Mouse (Mus musculus): ENCODE measurements around the gene Tmem245. TPM values are rescaled to one million over a fixed set of nuclear protein-coding genes. Genes with fewer than 3 reads are reported as not detected.

Tmem245 gene
- 19.0 TPM for polyA plus RNA-seq (2017; shearing (Covaris generic))

DNA sequence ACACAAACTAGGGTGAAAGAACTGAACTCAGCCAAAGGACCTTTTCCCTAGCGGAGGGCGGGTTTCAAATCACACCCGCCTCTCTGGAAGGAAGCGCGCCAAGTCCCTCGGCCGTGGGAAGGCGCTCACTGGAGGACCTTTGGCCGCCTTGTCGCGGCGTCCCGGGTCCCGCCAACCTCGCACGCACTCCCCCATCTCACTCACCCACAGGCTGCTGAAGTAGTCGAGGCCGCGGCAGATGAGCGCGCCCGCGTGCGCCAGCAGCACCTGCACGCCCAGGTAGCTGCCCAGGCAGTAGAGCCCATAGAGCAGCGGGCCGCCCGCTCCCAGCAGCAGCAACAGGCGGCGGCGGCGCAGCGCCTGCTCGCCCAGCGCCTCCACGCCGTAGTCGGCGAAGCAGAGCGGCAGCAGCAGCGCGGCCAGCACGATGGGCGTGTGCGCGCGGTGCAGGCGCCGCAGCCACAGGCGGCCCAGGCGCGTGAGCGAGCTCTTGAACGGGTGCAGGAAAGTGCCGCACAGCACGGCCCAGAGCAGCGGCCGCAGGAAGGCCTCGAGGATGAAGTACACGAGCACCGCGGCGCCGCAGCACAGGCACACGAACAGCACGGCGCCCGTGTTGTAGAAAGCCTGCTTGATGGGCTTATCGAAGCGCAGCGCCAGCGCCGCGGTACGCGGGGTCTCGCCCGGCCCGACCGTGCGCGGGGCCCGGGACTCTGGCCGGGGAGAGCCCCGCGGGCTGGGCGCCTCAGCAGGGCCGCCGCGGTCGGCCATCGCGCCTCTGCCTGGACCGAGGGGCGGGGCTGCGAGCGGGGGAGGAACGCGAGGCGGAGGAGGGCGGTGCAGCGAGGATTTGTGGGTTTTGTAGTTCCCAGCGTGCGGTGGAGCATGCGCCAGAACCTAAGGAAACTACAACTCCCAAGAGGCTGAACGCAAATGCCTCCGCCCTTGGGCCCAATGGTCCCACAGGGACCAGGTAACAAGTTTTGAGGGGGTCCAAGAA, at the start of gene Tmem245:
Tmem245 (minus strand) TSS at position 797 of the 1,000 bp plus-strand sequence.

DNA sequence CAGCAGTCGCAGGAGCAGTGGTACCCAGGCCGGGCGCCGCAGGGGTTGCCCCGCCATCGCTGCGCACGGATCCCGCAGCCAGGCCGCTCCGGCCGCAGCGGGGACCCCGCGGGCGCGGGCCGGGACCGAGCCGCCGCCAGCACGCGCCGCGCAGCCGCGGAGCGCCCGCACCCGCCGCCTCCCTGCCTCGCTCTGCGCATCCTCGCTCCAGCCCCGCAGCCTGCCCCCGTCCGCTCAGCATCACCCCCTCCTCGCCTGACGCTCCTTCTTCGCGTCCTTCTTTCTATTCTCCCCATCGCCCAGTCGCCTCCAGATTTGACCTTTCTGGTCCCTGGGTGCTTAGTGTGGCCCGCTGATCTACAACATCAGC, 43.0 kb upstream of the Tmem245 start, which contains the start of gene Frrs1l:
Frrs1l (minus strand) TSS at position 177 of the 370 bp plus-strand sequence.

DNA sequence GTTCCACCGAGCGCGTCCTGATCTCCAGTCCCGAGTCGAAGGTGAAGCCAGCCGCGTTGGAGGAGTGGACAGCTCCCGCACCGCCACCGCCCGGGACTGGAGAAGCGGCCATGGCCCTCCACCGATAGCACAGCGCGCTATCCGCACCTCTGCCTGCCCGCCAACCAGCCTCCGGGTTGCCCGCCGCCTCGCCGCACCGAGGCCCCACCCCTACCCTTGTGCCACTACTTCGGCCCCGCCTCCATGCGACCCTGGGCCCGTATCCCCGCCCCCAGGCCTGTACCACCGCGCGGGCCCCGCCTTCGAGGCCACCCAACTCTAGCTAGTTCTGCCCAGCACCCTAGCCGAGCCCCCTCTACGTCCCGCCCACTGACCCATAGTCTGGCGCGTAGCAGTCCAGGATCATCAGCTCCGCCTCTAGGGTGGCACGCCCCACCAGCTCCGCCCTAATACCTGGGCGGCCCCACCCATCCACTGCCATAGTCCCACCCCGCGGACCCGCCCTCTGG, 82.2 kb downstream of the Tmem245 start, which contains the start of gene Ctnnal1:
Ctnnal1 (minus strand) TSS at position 186 of the 509 bp plus-strand sequence.

Other genes with a start within 250 kb of the Tmem245 start
- not detected for gene Gm26657, start 207.4 kb downstream of the Tmem245 start, polyA plus RNA-seq (2017; shearing (Covaris generic))
- gene Actl7b, start 206.0 kb downstream of the Tmem245 start, polyA plus RNA-seq (2017; shearing (Covaris generic)), result not detected
- gene Actl7a, start 204.0 kb downstream of the Tmem245 start, polyA plus RNA-seq (2017; shearing (Covaris generic)), result not detected
- 33.0 TPM for gene Elp1, start 145.1 kb downstream of the Tmem245 start, polyA plus RNA-seq (2017; shearing (Covaris generic))
- gene Fam206a, start 145.1 kb downstream of the Tmem245 start, polyA plus RNA-seq (2017; shearing (Covaris generic)), result 9.0 TPM
- 2.0 TPM for gene Ctnnal1, start 82.2 kb downstream of the Tmem245 start, polyA plus RNA-seq (2017; shearing (Covaris generic))
- not detected for gene Frrs1l, start 43.0 kb upstream of the Tmem245 start, polyA plus RNA-seq (2017; shearing (Covaris generic))
- gene Epb41l4b, start 196.0 kb upstream of the Tmem245 start, polyA plus RNA-seq (2017; shearing (Covaris generic)), result 0.06 TPM